In the genomic region with DNA sequence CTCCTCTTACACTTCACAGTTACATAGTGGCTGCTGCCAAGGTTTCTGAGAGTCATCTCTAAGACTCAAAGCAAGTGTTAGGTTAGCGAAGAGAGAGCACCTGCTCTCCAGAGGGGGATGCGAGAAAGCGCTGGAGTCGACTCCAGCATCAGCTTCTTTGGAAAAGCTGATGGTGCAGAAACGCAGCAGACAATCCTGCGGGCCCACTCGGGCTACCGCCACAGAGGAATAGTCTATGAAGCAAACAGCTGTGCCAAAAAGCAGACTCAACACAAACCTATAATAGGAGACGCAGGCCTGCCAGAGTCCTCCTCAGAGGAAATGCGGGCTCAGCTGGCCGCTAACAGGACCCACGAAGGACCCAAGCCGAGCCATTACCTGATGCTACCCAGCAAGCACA, we compare ENCODE assay signal across 23 mouse cellular contexts. TPM values are rescaled to one million over a fixed set of nuclear protein-coding genes. Genes with fewer than 3 reads are reported as not detected.
DNase-seq lines count a peak whose midpoint lies in the region; ATAC-seq lines count a peak whose summit lies in the region.
"Had no signal": no experiment of that assay in that cellular context is flagged by ENCODE, and none has a peak within 500 bp of the region (broad histone marks: within the 10 kb centered on the region; RNA-seq: fewer than 3 reads in every experiment).

No protein-coding gene starts in this region.

- intact Hi-C loops in left cerebral cortex, postnatal 14 days (cut with DNase I), result no loop called here
- intact Hi-C loops in left cerebral cortex, postnatal 4 days (cut with DNase I), result no loop called here

- 0 out of 2 replicates have a peak, but pooled peaks cover 4% of the 10 kb centered on the region for H3K4me1 ChIP-seq in hindbrain, embryonic 15.5 days (replicated peaks)
- H3K4me1 ChIP-seq in hindbrain, embryonic 16.5 days (ENCODE audit: control insufficient read depth, insufficient read depth, low read depth, low read length), result no peaks in the 10 kb centered on the region
- H3K4me1 ChIP-seq: embryonic facial prominence, embryonic 12.5 days had no signal

- WGBS in hindbrain, embryonic 15.5 days, result 66% methylated on average over 13 of the region's 13 CpGs
- WGBS in hindbrain, embryonic 16.5 days, result 75% methylated on average over 13 of the region's 13 CpGs

- no peak overlapping the region for H3K4me3 ChIP-seq in hindbrain, embryonic 15.5 days
- no peak overlapping the region for H3K4me3 ChIP-seq in hindbrain, embryonic 16.5 days (ENCODE audit: low read length)
- H3K4me3 ChIP-seq: embryonic facial prominence, embryonic 12.5 days; erythroblast, embryonic 14.5 days; gastrocnemius, adult 2 months; limb, embryonic 10.5 days had no signal

- no peaks in the 10 kb centered on the region for H3K9me3 ChIP-seq in hindbrain, embryonic 15.5 days
- no peaks in the 10 kb centered on the region for H3K9me3 ChIP-seq in hindbrain, embryonic 16.5 days (ENCODE audit: control insufficient read depth, low read length)
- H3K9me3 ChIP-seq: embryonic facial prominence, embryonic 12.5 days; limb, embryonic 10.5 days had no signal

- ATAC-seq in hindbrain, embryonic 15.5 days (ENCODE audit: low FRiP score, low read depth), result no peak
- no peak for ATAC-seq in hindbrain, embryonic 16.5 days
- ATAC-seq: forebrain, embryonic 14.5 days; intestine, postnatal 0 days; midbrain, embryonic 16.5 days had no signal

- H3K36me3 ChIP-seq in hindbrain, embryonic 15.5 days, result no peaks in the 10 kb centered on the region
- H3K36me3 ChIP-seq in hindbrain, embryonic 16.5 days (ENCODE audit: control insufficient read depth, insufficient read depth, low read length), result no peaks in the 10 kb centered on the region
- H3K36me3 ChIP-seq: embryonic facial prominence, embryonic 12.5 days; limb, embryonic 10.5 days had no signal

- no peak overlapping the region for H3K4me2 ChIP-seq in hindbrain, embryonic 15.5 days
- no peak overlapping the region for H3K4me2 ChIP-seq in hindbrain, embryonic 16.5 days (ENCODE audit: low read length)
- H3K4me2 ChIP-seq: embryonic facial prominence, embryonic 12.5 days; heart, embryonic 11.5 days; hindbrain, embryonic 14.5 days had no signal

- H3K9ac ChIP-seq in hindbrain, embryonic 15.5 days, result no peak overlapping the region
- H3K9ac ChIP-seq in hindbrain, embryonic 16.5 days (ENCODE audit: low read depth, low read length), result no peak overlapping the region
- H3K9ac ChIP-seq: embryonic facial prominence, embryonic 12.5 days; hindbrain, embryonic 14.5 days had no signal

- H3K27me3 ChIP-seq in hindbrain, embryonic 15.5 days, result no peaks in the 10 kb centered on the region
- no peaks in the 10 kb centered on the region for H3K27me3 ChIP-seq in hindbrain, embryonic 16.5 days (replicated peaks; ENCODE audit: control insufficient read depth, insufficient read depth, low read length)
- H3K27me3 ChIP-seq: embryonic facial prominence, embryonic 12.5 days had no signal

- peak; percentile 33 to 49 for DNase-seq in left cerebral cortex, postnatal 14 days (ENCODE audit: low spot score in 2 of 2)
- DNase-seq in left cerebral cortex, postnatal 4 days, result no peak
- peak; percentile 26 for DNase-seq in ZHBTc4 (ENCODE audit: low read depth, low spot score)
- DNase-seq in right cerebral cortex, postnatal 10 days (ENCODE audit: low spot score in 2 of 2), result peak; percentile 46 to 54
- no peak for DNase-seq in spleen, adult 18-20 months
- DNase-seq: adrenal gland, adult 2 months; B cell, adult 2 months; cerebellum, postnatal 10 days; gastrocnemius, adult 2 months; heart, postnatal 10 days; lung, adult 18-20 months; retina, postnatal 1 day; thymus, adult 2 months had no signal

- 0 out of 2 replicates have a peak overlapping the region, but pooled peaks have one; percentile 18 for H3K27ac ChIP-seq in hindbrain, embryonic 15.5 days (replicated peaks)
- no peak overlapping the region for H3K27ac ChIP-seq in hindbrain, embryonic 16.5 days (ENCODE audit: low read depth, low read length)
- H3K27ac ChIP-seq: embryonic facial prominence, embryonic 12.5 days; gastrocnemius, adult 2 months; hindbrain, embryonic 14.5 days; limb, embryonic 10.5 days had no signal

RNA-seq across cellular contexts. Expression of gene Mtus2, which starts 23.5 kb away (rescaled TPM):
- polyA plus RNA-seq in hindbrain, embryonic 15.5 days (2015; fragmentation: Nextera tagmentation; extraction: Ambion mirVana), result 42.5 and 43.1 TPM in 2 replicates
- 34.8 and 39.4 TPM in 2 replicates for polyA plus RNA-seq in hindbrain, embryonic 16.5 days (2015; fragmentation: Nextera tagmentation; extraction: Ambion mirVana)
- total RNA-seq in left cerebral cortex, postnatal 14 days (2021), result 10 to 100 TPM; 37.7 to 45.7 TPM
- total RNA-seq in left cerebral cortex, postnatal 4 days (2021), result 10 to 100 TPM; 54.7 to 57.7 TPM
- polyA plus RNA-seq: erythroblast, embryonic 14.5 days had no signal

Comparison
In these comparisons a context has a peak if more than half of its experiments do, and no peak if none do; other contexts are left out.
1. DNase-seq: peak in left cerebral cortex, postnatal 14 days (2 of 2), ZHBTc4 (single experiment) and right cerebral cortex, postnatal 10 days (2 of 2); none in left cerebral cortex, postnatal 4 days (single experiment) and spleen, adult 18-20 months (0 of 2).